Mouse (Mus musculus) gastrocnemius, postnatal 4 days (tissue): ENCODE measurements around the gene Gm20388. TPM values are rescaled to one million over a fixed set of nuclear protein-coding genes. Genes with fewer than 3 reads are reported as not detected.

Experiments
- DNase-seq, 2 experiments: peaks; one replicate each; pipeline ENCODE4 v3.0.0; 2021 to 2022; ENCODE audit warnings: low spot score in 2 of 2, mixed read lengths in 2 of 2
- total RNA-seq, 2 experiments: library from RNA; stranded (reverse); gene quantifications; 2 replicates each; pipeline ENCODE4 v1.2.3; 2021

Gene Gm20388
- total RNA-seq, 2 experiments from 2014 or later: 12.8 to 22.8 TPM

- DNase-seq: no peak
Observed at GRCm38 (mm10) chr8:122586749-122587148, 2676.1 kb downstream of the Gm20388 start.

DNA sequence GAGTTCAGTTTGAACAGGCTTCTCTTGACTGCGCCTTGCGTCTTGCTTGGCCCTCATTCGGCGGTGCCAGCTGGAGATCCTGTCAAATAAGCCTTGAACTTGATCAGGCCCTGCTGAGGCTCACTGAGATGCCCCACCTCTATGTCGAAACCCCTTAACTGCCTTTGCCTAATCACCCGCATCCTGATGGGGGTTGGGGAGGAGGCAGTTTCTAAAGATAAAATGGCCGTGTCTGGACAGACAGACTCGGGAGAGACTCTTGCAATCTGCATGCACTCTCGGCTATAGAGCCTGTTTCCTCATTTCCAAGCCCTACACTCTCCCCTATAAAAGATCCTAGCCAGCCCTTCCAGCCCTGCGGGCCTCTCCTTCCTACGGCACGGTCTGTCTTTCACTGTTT lies 2682.6 kb downstream of the Gm20388 start:
- no peak for DNase-seq

DNA sequence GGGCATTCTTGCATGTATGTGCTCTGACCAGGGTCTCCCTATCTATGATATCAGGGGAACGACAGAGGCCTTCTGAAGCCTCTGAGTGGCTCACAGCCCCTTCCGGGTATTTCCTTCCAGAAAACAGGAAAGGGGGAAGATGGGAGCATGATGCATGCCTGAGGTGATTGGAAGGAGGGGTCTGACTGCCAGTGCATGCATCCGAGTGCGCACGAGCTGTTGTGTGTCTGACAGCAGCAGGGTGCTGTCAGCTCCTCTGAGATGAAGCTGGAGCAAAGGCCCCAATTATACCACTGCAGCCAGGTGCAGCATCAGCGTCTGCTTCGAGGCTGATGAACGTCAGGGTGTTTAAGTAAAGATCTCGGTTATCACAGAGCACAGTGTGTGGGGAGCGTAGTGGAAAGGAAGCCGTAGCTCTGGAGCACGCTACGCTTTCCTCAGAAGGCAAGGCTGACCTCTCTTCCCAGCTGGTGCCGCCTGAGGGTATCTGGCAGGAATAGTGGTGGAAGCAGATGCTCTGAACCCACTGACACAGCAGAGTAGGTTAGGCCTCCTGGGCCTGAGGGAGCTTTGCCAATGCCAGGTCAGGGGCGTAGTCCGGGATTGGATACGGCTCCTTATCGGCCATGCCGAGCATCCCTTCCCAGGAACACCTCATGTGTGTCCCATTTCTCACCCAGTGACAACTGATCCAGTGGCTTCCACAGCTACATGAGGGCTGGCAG lies 2683.3 kb downstream of the Gm20388 start:
- no peak for DNase-seq

- DNase-seq: no peak
Observed at GRCm38 (mm10) chr8:122596031-122596430, 2685.4 kb downstream of the Gm20388 start.

GRCm38 (mm10) chr8:122600666-122601065 lies 2690.0 kb downstream of the Gm20388 start:
- no peak for DNase-seq

DNA sequence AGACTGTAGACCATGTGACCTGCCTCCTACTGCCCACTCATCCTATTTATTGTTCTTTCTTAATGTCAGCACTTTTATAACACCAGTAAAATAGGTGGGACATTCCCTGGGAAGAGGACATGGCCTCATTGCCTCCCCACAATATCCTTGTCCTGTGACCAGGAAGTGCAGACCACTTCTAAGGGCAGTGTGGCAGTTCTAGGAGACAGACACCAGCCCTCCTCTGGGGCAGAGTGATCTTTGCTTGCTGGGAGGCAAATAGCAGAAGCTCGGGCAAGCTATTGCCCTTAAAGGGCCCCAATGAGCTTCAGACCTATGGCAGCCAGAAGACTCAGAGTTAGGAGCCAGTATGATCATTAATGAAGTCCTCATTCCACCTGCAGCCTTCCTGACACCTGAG lies 2694.0 kb downstream of the Gm20388 start:
- no peak for DNase-seq

DNA sequence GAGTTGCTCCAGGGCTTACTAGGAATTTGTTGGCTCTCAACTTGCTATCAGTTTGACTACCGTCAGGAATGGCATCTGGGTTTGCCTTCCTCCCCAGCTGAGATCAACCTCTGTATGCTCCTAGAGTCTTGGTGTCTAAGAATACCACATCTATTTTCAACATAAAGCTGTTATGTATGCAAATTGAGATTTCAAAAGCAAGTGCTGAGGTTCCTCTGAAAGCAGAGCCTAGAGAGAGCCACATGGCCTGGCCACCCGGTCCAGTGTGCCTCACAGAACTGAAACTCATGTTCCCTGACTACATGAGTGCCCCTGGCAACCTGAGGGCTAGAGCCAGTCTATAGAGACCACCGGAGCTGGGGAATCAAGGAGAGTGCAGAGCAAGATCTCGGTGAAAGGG lies 2694.7 kb downstream of the Gm20388 start:
- no peak for DNase-seq

DNA sequence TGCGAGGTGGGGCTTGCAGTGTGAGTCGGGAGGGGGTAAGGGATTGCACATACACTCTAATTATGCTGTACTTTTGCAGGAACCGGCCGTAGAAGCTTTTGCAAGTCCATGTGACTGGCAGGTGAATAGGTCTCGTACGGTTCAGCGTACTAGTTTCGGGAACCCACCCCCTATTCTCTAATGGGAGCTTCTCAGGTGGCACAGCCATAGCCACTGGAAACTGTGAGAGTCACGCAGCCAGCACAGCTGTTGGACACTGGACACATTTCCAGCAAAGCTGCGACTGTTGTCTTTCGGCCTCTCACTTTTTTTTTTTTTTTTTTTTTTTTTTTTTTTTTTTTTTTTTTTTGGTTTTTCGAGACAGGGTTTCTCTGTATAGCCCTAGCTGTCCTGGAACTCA lies 2696.2 kb downstream of the Gm20388 start:
- DNase-seq: no peak

DNA sequence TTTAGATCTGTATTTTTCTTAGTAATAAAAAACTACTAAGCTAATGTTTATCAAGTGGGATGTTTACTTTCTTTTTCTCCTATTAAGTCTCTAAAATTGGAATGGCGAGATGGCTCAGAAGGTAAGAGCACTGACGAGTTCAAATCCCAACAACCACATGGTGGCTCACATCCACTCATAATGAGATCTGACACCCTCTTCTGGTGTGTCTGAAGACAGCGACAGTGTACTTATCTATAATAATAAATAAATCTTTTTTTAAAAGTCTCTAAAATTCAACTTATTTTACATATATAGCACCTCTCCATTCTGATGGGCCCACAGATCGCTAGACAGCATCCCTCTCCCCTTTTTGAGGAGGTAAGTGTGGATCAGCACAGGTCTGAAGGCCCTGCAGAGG lies 2699.6 kb downstream of the Gm20388 start:
- DNase-seq: no peak

GRCm38 (mm10) chr8:122610612-122611277 lies 2700.1 kb downstream of the Gm20388 start:
- no peak for DNase-seq

- peak; percentile 87 to 94 for DNase-seq
Observed at GRCm38 (mm10) chr8:122611295-122612133, 2700.9 kb downstream of the Gm20388 start, which contains the start of the genes Galns and Trappc2l. Galns (minus strand) TSS chr8:122611463. Trappc2l (plus strand) TSS chr8:122611640.

DNA sequence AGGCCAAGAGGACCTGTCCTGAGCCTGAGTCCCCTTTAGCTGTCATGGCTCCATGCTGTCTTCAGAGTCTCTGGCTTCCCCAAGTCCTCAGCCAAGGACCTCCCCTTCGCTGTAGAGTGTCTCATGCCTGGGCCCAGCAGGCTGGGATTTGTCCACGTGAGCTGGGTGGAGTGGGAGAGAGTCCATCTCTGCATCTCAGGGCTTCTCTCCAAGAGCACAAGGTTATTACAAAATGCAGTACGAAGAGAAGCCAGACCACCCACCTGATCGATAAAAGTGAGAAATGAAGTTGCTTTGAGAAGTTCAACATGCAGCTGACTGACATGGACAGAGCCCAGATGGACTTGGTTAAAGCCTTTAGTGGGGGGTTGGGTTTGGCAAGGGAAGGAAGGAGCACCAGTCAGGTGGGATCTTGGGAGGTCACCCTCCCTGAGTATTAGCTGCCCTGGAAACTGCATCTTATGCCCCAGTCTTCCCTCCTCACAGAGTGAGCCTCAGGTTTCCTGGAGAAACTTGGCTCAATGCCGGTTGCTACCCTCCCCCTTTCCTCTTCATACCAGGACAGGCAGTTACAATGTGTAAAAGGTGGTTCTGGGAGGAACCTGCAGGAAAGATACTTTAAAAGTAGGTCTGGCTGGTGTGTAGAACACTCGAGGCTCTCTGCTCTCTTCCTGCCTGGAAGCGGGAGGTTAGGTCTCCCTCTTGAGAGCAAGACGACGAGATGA lies 2705.7 kb downstream of the Gm20388 start:
- no peak for DNase-seq

DNA sequence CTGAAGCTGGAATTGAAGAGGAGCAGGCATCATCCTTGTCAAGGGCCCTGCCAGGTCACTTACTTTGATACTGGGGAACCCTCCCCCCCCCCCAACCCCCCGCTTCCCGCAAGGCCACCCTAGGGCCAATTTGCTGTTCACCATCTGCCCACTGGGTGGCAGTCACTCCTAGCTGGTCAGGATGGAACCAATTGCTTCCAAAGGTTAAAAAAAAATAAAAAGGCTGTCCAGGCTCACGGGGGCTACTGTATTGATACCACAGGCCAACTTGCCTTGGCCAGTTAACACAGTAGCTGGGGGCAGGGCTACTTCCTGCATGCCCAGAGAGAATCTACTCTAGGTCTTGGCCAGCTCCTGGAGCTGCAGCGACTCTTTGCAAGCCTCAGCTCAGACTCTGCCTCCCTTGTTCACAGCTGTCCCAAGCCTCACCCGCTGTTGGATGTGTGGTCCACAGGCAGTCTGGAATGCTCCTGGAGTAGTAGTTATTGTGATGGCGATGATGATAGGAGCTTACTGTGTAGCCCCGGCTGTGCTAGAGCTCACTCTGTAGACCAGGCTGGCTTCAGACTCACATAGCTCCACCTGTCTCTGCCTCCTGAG lies 2707.4 kb downstream of the Gm20388 start:
- peak; percentile 59 to 81 for DNase-seq

DNA sequence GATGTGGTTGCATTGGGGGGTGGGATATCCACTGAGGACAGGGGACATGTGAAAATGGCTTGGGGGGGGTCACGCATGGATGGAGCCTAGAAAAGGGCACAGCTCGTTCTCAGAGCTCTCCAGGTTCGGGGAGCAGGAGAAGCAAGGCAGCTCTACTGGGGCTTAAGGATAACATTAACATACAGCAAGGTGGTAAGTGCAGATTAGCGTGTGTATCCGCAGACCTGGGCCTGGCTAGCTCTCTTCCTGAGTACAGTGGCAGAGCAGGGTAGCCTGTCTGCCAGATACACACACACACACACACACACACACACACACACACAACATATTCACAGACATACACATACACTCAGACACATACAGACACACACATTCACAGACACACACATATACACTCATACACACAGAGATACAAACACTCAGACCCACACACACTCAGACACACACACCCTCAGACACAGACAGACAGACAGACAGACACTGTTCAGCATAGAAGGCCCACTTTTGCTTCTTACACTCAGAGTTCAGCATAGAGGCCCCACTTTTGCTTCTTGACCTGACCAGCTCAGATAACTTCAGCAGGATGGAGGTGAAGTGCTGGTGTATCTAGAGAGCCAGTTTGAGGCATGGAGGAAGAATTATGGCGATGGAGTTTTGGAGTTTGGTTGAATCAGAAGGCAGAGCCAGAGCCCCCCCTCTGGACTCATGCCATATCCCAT lies 2708.2 kb downstream of the Gm20388 start:
- no peak for DNase-seq

- DNase-seq: no peak
Observed at GRCm38 (mm10) chr8:122620446-122620845, 2709.8 kb downstream of the Gm20388 start.

GRCm38 (mm10) chr8:122622727-122623126 lies 2712.1 kb downstream of the Gm20388 start, which contains the start of gene Pabpn1l:
Pabpn1l (minus strand) TSS chr8:122622739.
- no peak for DNase-seq

GRCm38 (mm10) chr8:122623844-122624642 lies 2713.4 kb downstream of the Gm20388 start:
- DNase-seq: no peak

DNA sequence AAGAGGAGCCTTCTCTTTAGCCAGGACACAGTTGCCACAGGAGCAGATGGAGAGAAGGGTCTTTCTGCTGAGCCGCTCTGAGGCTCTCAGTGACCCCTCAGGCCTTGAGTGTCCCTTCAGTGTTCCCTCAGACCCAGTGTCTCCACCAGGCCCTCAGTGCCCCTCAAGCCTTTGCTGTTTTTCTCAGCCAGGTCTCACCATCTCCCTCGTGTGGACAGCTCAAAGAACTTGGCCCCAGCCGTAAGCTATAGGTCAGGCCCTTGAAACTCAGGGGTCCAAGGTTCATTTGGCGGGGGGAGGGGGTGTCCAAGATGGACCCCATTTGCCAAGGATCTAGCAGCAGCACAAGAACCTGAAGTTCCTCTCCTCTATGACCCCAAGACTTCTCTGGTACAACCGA lies 2714.0 kb downstream of the Gm20388 start:
- DNase-seq: no peak

GRCm38 (mm10) chr8:122625811-122626210 lies 2715.2 kb downstream of the Gm20388 start:
- no peak for DNase-seq
